Mouse (Mus musculus) stomach, embryonic 14.5 days (tissue): Measurements from ENCODE around the gene Plekha5. TPM values are rescaled to one million over a fixed set of nuclear protein-coding genes. Genes with fewer than 3 reads are reported as not detected.

ENCODE experiments used
- ATAC-seq: fragments of 200-750 bp; cut with Nextera tagmentation; 2 replicates; pipeline ENCODE4 v1.8.0; 2017; ENCODE audit warnings: low read depth, moderate TSS enrichment; ENCODE audit not compliant: insufficient number of reproducible peaks, insufficient read depth, low FRiP score
- H3K27ac ChIP-seq: fragments of 300-500 bp; sonication (generic); 2 replicates; pipeline ENCODE4 v1.5.1; 2014; ENCODE audit warnings: mild to moderate bottlenecking, low read length, moderate library complexity, mixed read lengths
- H3K27me3 ChIP-seq: fragments of 300-500 bp; sonication (generic); 2 replicates; pipeline ENCODE4 v1.6.1; 2014; ENCODE audit warnings: low read length, control low read depth, mixed read lengths; ENCODE audit not compliant: control insufficient read depth, insufficient read depth
- H3K36me3 ChIP-seq: fragments of 300-500 bp; sonication (generic); 2 replicates; pipeline ENCODE4 v1.6.1; 2014; ENCODE audit warnings: mild to moderate bottlenecking, control low read depth, low read length, moderate library complexity, mixed read lengths; ENCODE audit not compliant: control insufficient read depth, insufficient read depth
- H3K4me1 ChIP-seq: fragments of 300-500 bp; sonication (generic); 2 replicates; pipeline ENCODE4 v1.6.1; 2014; ENCODE audit warnings: low read length, control low read depth, mixed read lengths; ENCODE audit not compliant: control insufficient read depth, insufficient read depth
- H3K4me2 ChIP-seq: fragments of 300-500 bp; sonication (generic); replicated peaks from 2 replicates; pipeline ENCODE4 v1.6.1; 2014; ENCODE audit warnings: low read depth, low read length, control low read depth
- H3K4me3 ChIP-seq: fragments of 300-500 bp; sonication (generic); 2 replicates; pipeline ENCODE4 v1.5.1; 2014; ENCODE audit warnings: low read depth, low read length, control low read depth
- H3K9ac ChIP-seq: fragments of 300-500 bp; sonication (generic); replicated peaks from 2 replicates; pipeline ENCODE4 v1.6.1; 2014; ENCODE audit warnings: low read depth, mild to moderate bottlenecking, control low read depth, low read length, moderate library complexity, mixed read lengths
- H3K9me3 ChIP-seq: fragments of 300-500 bp; sonication (generic); 2 replicates; pipeline ENCODE4 v1.6.1; 2016; ENCODE audit warnings: low read depth, low read length, control low read depth; ENCODE audit not compliant: control insufficient read depth
- WGBS: fragments of 180-500 bp; shearing (Covaris S2); extraction: QIAGEN DNeasy Blood & Tissue Kit; methylation state at CpG from one replicate; pipeline ENCODE4 v1.1.7; 2014; 5-methylcytosine and 5-hydroxymethylcytosine counted together
- polyA plus RNA-seq: library from polyadenylated mRNA; unstranded; fragments of >200 nt; fragmentation: Nextera tagmentation; extraction: Ambion mirVana; gene quantifications from 2 replicates; pipeline ENCODE4 v1.2.1, GENCODE M21; 2014

Plekha5 gene
- polyA plus RNA-seq, 1 experiment from 2014 or later: 67.3 TPM

DNA sequence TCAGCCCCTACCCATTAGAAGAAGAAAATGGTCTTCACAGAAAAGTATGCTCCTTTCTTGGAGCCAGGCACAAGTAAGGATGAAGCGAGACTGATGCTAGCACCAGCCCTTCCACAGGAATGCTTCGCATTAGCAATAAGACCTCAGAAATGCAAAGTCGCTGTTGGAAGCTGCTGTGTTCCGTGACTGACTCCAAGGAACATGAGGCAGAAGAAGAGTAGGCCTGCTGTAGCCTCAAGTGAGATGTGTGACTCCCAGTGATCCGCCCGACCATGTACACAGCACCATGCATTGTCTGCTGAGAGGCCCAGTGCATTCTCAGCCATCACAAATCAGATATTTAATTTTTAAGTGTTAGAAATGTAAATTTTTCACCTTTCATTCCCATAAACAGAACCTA lies 41.0 kb downstream of the Plekha5 start:
- 86% methylated on average over 6 of the region's 6 CpGs for whole genome bisulfite sequencing

GRCm38 (mm10) chr6:140465946-140466646 lies 42.2 kb downstream of the Plekha5 start:
- H3K9ac ChIP-seq: no peak overlapping the region
- H3K27ac ChIP-seq: no peak overlapping the region
- H3K4me1 ChIP-seq: 0 out of 2 replicates have a peak, but pooled peaks cover 3% of the 10 kb centered on the region
- H3K9me3 ChIP-seq: no peaks in the 10 kb centered on the region
- H3K4me3 ChIP-seq: no peak overlapping the region
- no peak overlapping the region for H3K4me2 ChIP-seq
- no peaks in the 10 kb centered on the region for H3K27me3 ChIP-seq
- ATAC-seq: peak; percentile 76
- no peaks in the 10 kb centered on the region for H3K36me3 ChIP-seq
- 74% methylated on average over 9 of the region's 9 CpGs for WGBS

More for the DNA sequence above, 41.0 kb downstream of the Plekha5 start:
- Histone ChIP-seq H3K27ac (no peak overlapping the region), H3K4me2 (no peak overlapping the region), H3K27me3 (no peaks in the 10 kb centered on the region), H3K4me1 (0 out of 2 replicates have a peak, but pooled peaks cover 3% of the 10 kb centered on the region), H3K36me3 (no peaks in the 10 kb centered on the region), H3K9ac (no peak overlapping the region), H3K4me3 (no peak overlapping the region), H3K9me3 (no peaks in the 10 kb centered on the region)
- ATAC-seq: no peak

DNA sequence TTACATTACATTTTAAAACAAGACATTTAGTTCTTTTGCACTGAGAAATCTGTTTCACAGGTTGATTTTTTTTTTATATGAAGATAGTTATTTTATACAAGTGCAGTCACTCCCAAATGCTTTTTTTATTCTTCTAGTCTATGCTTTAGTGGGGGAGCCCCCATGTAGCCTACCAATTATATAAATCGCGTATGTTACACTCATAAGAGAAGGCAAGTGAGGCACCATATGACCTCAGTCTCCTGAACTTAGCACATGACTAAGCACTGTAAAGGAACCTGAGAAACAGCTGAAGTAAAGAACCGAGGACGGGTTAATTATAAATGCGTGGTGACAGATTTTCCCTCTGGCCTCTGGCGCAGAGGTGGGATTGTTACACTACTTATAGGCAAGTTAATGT lies 43.0 kb downstream of the Plekha5 start:
- H3K27ac ChIP-seq: no peak overlapping the region
- H3K9ac ChIP-seq: no peak overlapping the region
- no peak for ATAC-seq
- 0 out of 2 replicates have a peak, but pooled peaks cover 3% of the 10 kb centered on the region for H3K4me1 ChIP-seq
- no peaks in the 10 kb centered on the region for H3K36me3 ChIP-seq
- H3K27me3 ChIP-seq: no peaks in the 10 kb centered on the region
- H3K4me2 ChIP-seq: no peak overlapping the region
- H3K4me3 ChIP-seq: no peak overlapping the region
- WGBS: 81% methylated on average over 6 of the region's 6 CpGs
- H3K9me3 ChIP-seq: no peaks in the 10 kb centered on the region

DNA sequence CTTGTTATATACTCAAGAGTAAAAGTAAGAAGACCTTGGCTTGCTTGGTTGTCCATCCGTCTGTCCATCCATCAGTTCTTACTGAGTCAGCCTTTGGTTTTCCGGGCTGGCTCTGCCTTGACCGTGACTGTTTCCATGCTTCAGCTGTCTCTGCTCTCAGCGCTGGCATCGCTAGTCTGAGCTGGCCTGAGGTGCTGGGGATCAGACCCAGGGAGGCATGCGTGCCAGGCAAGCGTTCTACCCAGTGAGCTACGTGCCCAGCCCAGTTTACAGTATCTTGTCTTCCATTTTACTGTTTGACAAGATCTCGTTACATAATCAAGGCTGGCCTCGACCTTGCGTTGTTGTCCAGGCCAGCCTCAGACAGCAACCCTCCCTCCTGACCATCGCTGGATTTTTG lies 44.0 kb downstream of the Plekha5 start:
- H3K9ac ChIP-seq: no peak overlapping the region
- no peaks in the 10 kb centered on the region for H3K27me3 ChIP-seq
- ATAC-seq: no peak
- H3K36me3 ChIP-seq: no peaks in the 10 kb centered on the region
- H3K4me2 ChIP-seq: no peak overlapping the region
- 92% methylated on average over 12 of the region's 12 CpGs for WGBS
- H3K4me3 ChIP-seq: no peak overlapping the region
- H3K27ac ChIP-seq: no peak overlapping the region
- H3K9me3 ChIP-seq: no peaks in the 10 kb centered on the region
- H3K4me1 ChIP-seq: 0 out of 2 replicates have a peak, but pooled peaks cover 3% of the 10 kb centered on the region

GRCm38 (mm10) chr6:140469791-140470190 lies 45.9 kb downstream of the Plekha5 start:
- Histone ChIP-seq H3K27me3 (no peaks in the 10 kb centered on the region), H3K36me3 (no peaks in the 10 kb centered on the region), H3K9me3 (no peaks in the 10 kb centered on the region), H3K27ac (no peak overlapping the region), H3K4me3 (no peak overlapping the region), H3K9ac (no peak overlapping the region), H3K4me2 (no peak overlapping the region), H3K4me1 (0 out of 2 replicates have a peak, but pooled peaks cover 3% of the 10 kb centered on the region)
- no peak for ATAC-seq
- 67% methylated on average over 6 of the region's 6 CpGs for WGBS

DNA sequence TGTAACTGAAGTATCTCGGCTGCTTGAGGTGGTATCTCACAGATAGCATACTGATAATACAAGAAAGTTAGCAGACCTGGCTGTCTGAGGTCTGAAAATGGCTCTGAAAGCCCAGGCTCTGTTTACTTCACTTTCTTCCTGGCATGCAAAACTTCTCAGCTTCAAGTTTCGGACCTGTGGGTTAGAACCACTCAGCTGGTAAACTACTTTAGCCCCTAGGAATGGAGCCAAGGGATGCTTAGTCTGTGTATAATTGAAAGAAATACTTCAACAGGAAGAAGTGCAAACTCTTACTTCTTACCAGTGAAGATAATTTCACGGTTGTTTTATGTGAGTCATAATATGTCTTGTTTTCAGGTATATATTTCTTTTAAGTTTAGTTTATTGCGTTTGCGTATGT lies 47.9 kb downstream of the Plekha5 start:
- H3K9me3 ChIP-seq: no peaks in the 10 kb centered on the region
- ATAC-seq: no peak
- no peaks in the 10 kb centered on the region for H3K4me1 ChIP-seq
- no peak overlapping the region for H3K4me2 ChIP-seq
- H3K4me3 ChIP-seq: no peak overlapping the region
- H3K9ac ChIP-seq: no peak overlapping the region
- no peaks in the 10 kb centered on the region for H3K27me3 ChIP-seq
- H3K36me3 ChIP-seq: no peaks in the 10 kb centered on the region
- no peak overlapping the region for H3K27ac ChIP-seq
- 73% methylated on average over 5 of the region's 5 CpGs for WGBS

- Histone ChIP-seq H3K27me3 (no peaks in the 10 kb centered on the region), H3K4me1 (peaks cover 3% of the 10 kb centered on the region; the same call in 1 of the 2 replicates), H3K27ac (no peak overlapping the region), H3K4me2 (no peak overlapping the region), H3K9ac (no peak overlapping the region), H3K9me3 (no peaks in the 10 kb centered on the region), H3K36me3 (no peaks in the 10 kb centered on the region), H3K4me3 (no peak overlapping the region)
- no peak for ATAC-seq
- 55% methylated on average over 4 of the region's 4 CpGs for WGBS
Measured at GRCm38 (mm10) chr6:140472345-140472744, 48.5 kb downstream of the Plekha5 start.

- Histone ChIP-seq H3K4me3 (no peak overlapping the region), H3K36me3 (no peaks in the 10 kb centered on the region), H3K9me3 (no peaks in the 10 kb centered on the region), H3K9ac (no peak overlapping the region), H3K4me1 (peaks cover 11% of the 10 kb centered on the region), H3K27me3 (no peaks in the 10 kb centered on the region), H3K4me2 (no peak overlapping the region), H3K27ac (no peak overlapping the region)
- no peak for ATAC-seq
- WGBS: 86% methylated on average over 9 of the region's 9 CpGs
Measured at GRCm38 (mm10) chr6:140475393-140476087, 51.7 kb downstream of the Plekha5 start.
